Mouse (Mus musculus) liver, postnatal 0 days (tissue): ENCODE results near the gene Tns1. TPM values are rescaled to one million over a fixed set of nuclear protein-coding genes. Genes with fewer than 3 reads are reported as not detected.

Source experiments
- ATAC-seq: fragments of 200-750 bp; cut with Nextera tagmentation; 2 replicates; pipeline ENCODE4 v1.8.0; 2017; ENCODE audit warnings: mild to moderate bottlenecking, moderate library complexity
- DNase-seq: peaks from one replicate; pipeline ENCODE4 v3.0.0-alpha.2; 2016
- H3K27ac ChIP-seq: fragments of 300-500 bp; sonication (generic); 2 replicates; pipeline ENCODE4 v1.5.1; 2014; ENCODE audit warnings: antibody characterized with exemption, moderate library complexity, mild to moderate bottlenecking, low read depth
- H3K27me3 ChIP-seq: fragments of 300-500 bp; sonication (generic); 2 replicates; pipeline ENCODE4 v1.6.1; 2014; ENCODE audit warnings: low read length, control low read depth, mixed read lengths; ENCODE audit not compliant: insufficient read depth
- H3K36me3 ChIP-seq: fragments of 300-500 bp; sonication (generic); replicated peaks from 2 replicates; pipeline ENCODE4 v1.6.1; 2014; ENCODE audit warnings: mild to moderate bottlenecking, control low read depth, low read length, moderate library complexity, mixed read lengths; ENCODE audit not compliant: insufficient read depth
- H3K4me1 ChIP-seq: fragments of 300-500 bp; sonication (generic); 2 replicates; pipeline ENCODE4 v1.6.1; 2014; ENCODE audit warnings: antibody characterized with exemption, mild to moderate bottlenecking, control low read depth; ENCODE audit not compliant: insufficient read depth
- H3K4me2 ChIP-seq: fragments of 300-500 bp; sonication (generic); 2 replicates; pipeline ENCODE4 v1.6.1; 2014; ENCODE audit warnings: low read depth, mild to moderate bottlenecking, low read length, moderate library complexity, mixed read lengths
- H3K4me3 ChIP-seq: fragments of 300-500 bp; sonication (generic); 2 replicates; pipeline ENCODE4 v1.5.1; 2014; ENCODE audit warnings: low read depth, low read length
- H3K9ac ChIP-seq: fragments of 300-500 bp; sonication (generic); replicated peaks from 2 replicates; pipeline ENCODE4 v1.6.1; 2014; ENCODE audit warnings: mild to moderate bottlenecking, moderate library complexity
- H3K9me3 ChIP-seq: fragments of 300-500 bp; sonication (generic); 2 replicates; pipeline ENCODE4 v1.6.1; 2016; ENCODE audit warnings: mild to moderate bottlenecking, control low read depth, low read length, mixed read lengths
- CTCF ChIP-seq: sonication (generic); IDR thresholded peaks from 2 replicates; pipeline ENCODE4 v1.5.1; 2016; ENCODE audit warnings: antibody characterized with exemption, low read depth
- EP300 ChIP-seq: IDR thresholded peaks from 2 replicates; pipeline ENCODE4 v1.6.1; 2016; ENCODE audit warnings: antibody characterized with exemption, low read depth, mild to moderate bottlenecking
- WGBS: fragments of 180-500 bp; shearing (Covaris S2); extraction: QIAGEN DNeasy Blood & Tissue Kit; methylation state at CpG from one replicate; pipeline ENCODE4 v1.1.7; 2014; ENCODE audit not compliant: insufficient replicate concordance; 5-methylcytosine and 5-hydroxymethylcytosine counted together
- polyA plus RNA-seq: library from polyadenylated mRNA; unstranded; fragments of >200 nt; fragmentation: Nextera tagmentation; extraction: Ambion mirVana; gene quantifications from 2 replicates; pipeline ENCODE4 v1.2.1, GENCODE M21; 2015

Tns1 gene
- polyA plus RNA-seq, 1 experiment from 2014 or later = 12.1 TPM

- no peaks in the 10 kb centered on the region for H3K36me3 ChIP-seq
- no peaks in the 10 kb centered on the region for H3K9me3 ChIP-seq
- H3K27ac ChIP-seq = no peak overlapping the region
- peaks cover 10% of the 10 kb centered on the region for H3K4me1 ChIP-seq
- DNase-seq (no peak), ATAC-seq (no peak)
- no peak for TF ChIP-seq EP300
- no peak for TF ChIP-seq CTCF
- H3K9ac ChIP-seq = no peak overlapping the region
- H3K27me3 ChIP-seq = no peaks in the 10 kb centered on the region
- H3K4me2 ChIP-seq = no peak overlapping the region
- 62% methylated on average over 3 of the region's 3 CpGs for WGBS
- no peak overlapping the region for H3K4me3 ChIP-seq
These were observed 69.8 kb downstream of the Tns1 start for GRCm38 (mm10) chr1:74054471-74054870.

- ATAC-seq (no peak), DNase-seq (no peak)
- no peaks in the 10 kb centered on the region for H3K27me3 ChIP-seq
- H3K4me2 ChIP-seq = no peak overlapping the region
- peaks cover 6% of the 10 kb centered on the region for H3K4me1 ChIP-seq
- no peak overlapping the region for H3K27ac ChIP-seq
- TF ChIP-seq EP300 (no peak), CTCF (no peak)
- no peaks in the 10 kb centered on the region for H3K36me3 ChIP-seq
- no peak overlapping the region for H3K9ac ChIP-seq
- 59% methylated on average over 7 of the region's 7 CpGs for WGBS
- no peak overlapping the region for H3K4me3 ChIP-seq
- H3K9me3 ChIP-seq = no peaks in the 10 kb centered on the region
These were observed 70.2 kb downstream of the Tns1 start for GRCm38 (mm10) chr1:74054007-74054406.

GRCm38 (mm10) chr1:74053068-74053467 is 71.2 kb downstream of the Tns1 start:
- TF ChIP-seq EP300 = no peak
- TF ChIP-seq CTCF = no peak
- H3K4me3 ChIP-seq = no peak overlapping the region
- no peak overlapping the region for H3K4me2 ChIP-seq
- ATAC-seq (no peak), DNase-seq (no peak)
- no peaks in the 10 kb centered on the region for H3K9me3 ChIP-seq
- H3K27ac ChIP-seq = no peak overlapping the region
- no peak overlapping the region for H3K9ac ChIP-seq
- WGBS = 58% methylated on average over 2 of the region's 2 CpGs
- H3K4me1 ChIP-seq = no peaks in the 10 kb centered on the region
- no peaks in the 10 kb centered on the region for H3K36me3 ChIP-seq
- H3K27me3 ChIP-seq = no peaks in the 10 kb centered on the region

- no peak overlapping the region for H3K4me3 ChIP-seq
- TF ChIP-seq EP300 (no peak), CTCF (no peak)
- WGBS = 40% methylated on average over 2 of the region's 2 CpGs
- no peak overlapping the region for H3K4me2 ChIP-seq
- H3K4me1 ChIP-seq = no peaks in the 10 kb centered on the region; the same call in none of the 2 replicates
- H3K27ac ChIP-seq = no peak overlapping the region
- ATAC-seq = no peak
- H3K9me3 ChIP-seq = no peaks in the 10 kb centered on the region
- H3K27me3 ChIP-seq = no peaks in the 10 kb centered on the region
- H3K9ac ChIP-seq = no peak overlapping the region
- no peaks in the 10 kb centered on the region for H3K36me3 ChIP-seq
- no peak for DNase-seq
These were observed 72.9 kb downstream of the Tns1 start for GRCm38 (mm10) chr1:74051349-74051748.

GRCm38 (mm10) chr1:74049430-74049829 is 74.8 kb downstream of the Tns1 start:
- H3K9me3 ChIP-seq = no peaks in the 10 kb centered on the region
- H3K4me1 ChIP-seq = peaks cover 2% of the 10 kb centered on the region
- H3K27me3 ChIP-seq = no peaks in the 10 kb centered on the region
- DNase-seq (no peak), ATAC-seq (no peak)
- WGBS = 77% methylated on average over 17 of the region's 17 CpGs
- H3K4me2 ChIP-seq = no peak overlapping the region
- H3K4me3 ChIP-seq = no peak overlapping the region
- TF ChIP-seq CTCF = no peak
- TF ChIP-seq EP300 = no peak
- H3K9ac ChIP-seq = no peak overlapping the region
- H3K36me3 ChIP-seq = no peaks in the 10 kb centered on the region
- H3K27ac ChIP-seq = no peak overlapping the region

GRCm38 (mm10) chr1:74047722-74048121 is 76.5 kb downstream of the Tns1 start:
- H3K27me3 ChIP-seq = no peaks in the 10 kb centered on the region
- no peak overlapping the region for H3K9ac ChIP-seq
- H3K27ac ChIP-seq = no peak overlapping the region
- no peaks in the 10 kb centered on the region for H3K36me3 ChIP-seq
- H3K9me3 ChIP-seq = no peaks in the 10 kb centered on the region
- ATAC-seq = no peak
- no peak overlapping the region for H3K4me2 ChIP-seq
- 75% methylated on average over 6 of the region's 6 CpGs for WGBS
- H3K4me1 ChIP-seq = peaks cover 16% of the 10 kb centered on the region
- DNase-seq = no peak
- H3K4me3 ChIP-seq = no peak overlapping the region
- TF ChIP-seq EP300 = no peak
- TF ChIP-seq CTCF = no peak

GRCm38 (mm10) chr1:74047311-74047710 is 76.9 kb downstream of the Tns1 start:
- no peak overlapping the region for H3K27ac ChIP-seq
- WGBS = 34% methylated on average over 2 of the region's 2 CpGs
- H3K9ac ChIP-seq = no peak overlapping the region
- no peak overlapping the region for H3K4me3 ChIP-seq
- ATAC-seq (no peak), DNase-seq (no peak)
- no peaks in the 10 kb centered on the region for H3K27me3 ChIP-seq
- no peaks in the 10 kb centered on the region for H3K9me3 ChIP-seq
- no peaks in the 10 kb centered on the region for H3K36me3 ChIP-seq
- TF ChIP-seq EP300 (no peak), CTCF (no peak)
- H3K4me2 ChIP-seq = no peak overlapping the region
- peaks cover 21% of the 10 kb centered on the region for H3K4me1 ChIP-seq
